Mouse (Mus musculus) monocyte, adult 59 days (primary cell): ENCODE measurements around the gene Spata31. TPM values are rescaled to one million over a fixed set of nuclear protein-coding genes. Genes with fewer than 3 reads are reported as not detected.

Experiments used
- total RNA-seq, 2 experiments: library from RNA; stranded (reverse); gene quantifications; one replicate each; pipeline ENCODE4 v1.2.4; 2023

Spata31 gene
- not detected for total RNA-seq

DNA sequence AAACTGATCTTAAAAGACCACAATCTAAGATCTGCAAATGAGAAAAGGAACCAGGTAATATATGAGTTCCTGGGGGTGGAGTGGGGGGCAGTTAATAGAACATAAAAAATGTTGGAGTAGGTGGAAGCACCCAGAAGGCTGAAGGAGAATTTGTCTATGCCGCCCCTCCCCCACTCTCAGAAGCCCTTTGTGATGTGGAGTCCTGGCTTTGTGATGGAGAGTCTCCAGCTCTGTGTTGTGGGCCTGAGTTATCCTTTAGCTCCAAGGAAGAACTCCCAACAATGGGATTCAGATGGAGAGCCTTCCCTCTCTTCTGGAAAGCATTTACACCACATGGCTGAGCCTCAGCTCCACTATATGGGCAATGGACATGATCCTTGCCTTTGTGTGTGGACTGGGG lies at the start of gene Spata31:
Spata31 (plus strand) TSS at position 216 of the 400 bp plus-strand sequence.

DNA sequence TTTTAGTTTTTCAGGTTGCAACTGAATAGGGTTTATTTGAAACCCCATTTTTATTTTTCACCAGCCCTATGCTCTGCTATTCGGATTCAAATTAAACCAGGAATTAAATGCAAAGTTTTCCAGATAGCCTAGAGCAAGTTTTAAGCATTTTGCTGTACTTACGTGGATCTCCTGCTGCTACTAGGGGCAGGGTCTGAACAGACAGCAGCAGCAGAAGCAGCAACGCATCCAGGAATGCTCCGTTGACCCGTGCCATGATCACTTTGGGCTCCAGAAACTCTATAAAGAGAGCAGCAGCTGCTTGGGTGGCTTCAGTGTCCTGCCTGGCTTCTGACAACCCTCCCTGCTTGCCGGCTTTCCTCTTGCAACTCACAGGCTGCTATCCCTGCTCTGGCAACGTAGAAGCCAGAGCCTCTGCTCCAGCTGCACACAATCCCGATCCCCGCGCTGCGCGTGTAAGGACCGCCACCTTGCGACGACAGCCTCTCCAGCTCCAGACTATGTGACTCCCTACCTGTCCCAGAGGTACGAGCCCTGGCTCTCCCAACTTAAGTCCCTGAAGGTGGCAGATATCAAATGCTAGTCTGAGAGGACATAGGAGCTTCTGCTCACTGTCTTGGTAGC lies 13.5 kb upstream of the Spata31 start, which contains the start of gene Cntnap3:
Cntnap3 (minus strand) TSS at position 371 of the 624 bp plus-strand sequence.

Other genes with a start within 250 kb of the Spata31 start
- not detected for gene Cntnap3, start 13.5 kb upstream of the Spata31 start, total RNA-seq
- gene Spata31d1c, start 115.7 kb downstream of the Spata31 start, total RNA-seq, result not detected
- not detected for gene Prss47, start 135.4 kb downstream of the Spata31 start, total RNA-seq
- gene Mfsd14b, start 195.6 kb downstream of the Spata31 start, total RNA-seq, result 100 to 1,000 TPM; 116 to 120 TPM
- not detected for gene Olfr465-ps1, start 220.7 kb downstream of the Spata31 start, total RNA-seq
- not detected for gene Olfr466, start 232.8 kb downstream of the Spata31 start, total RNA-seq